Mouse (Mus musculus) layer of hippocampus, adult 6 months (tissue): ENCODE data around the gene Sh3d21. TPM values are rescaled to one million over a fixed set of nuclear protein-coding genes. Genes with fewer than 3 reads are reported as not detected.

Experiments
- long read RNA-seq, 2 experiments: library from polyadenylated mRNA; unstranded; transcript quantifications; one replicate each; pipeline ENCODE4 v2.0.0; 2019 to 2020
- polyA plus RNA-seq: library from polyadenylated mRNA; unstranded; fragments of <200 nt; fragmentation: Nextera tagmentation; gene quantifications from 2 replicates; pipeline ENCODE4 v1.2.3, GENCODE M21; 2021

The Sh3d21 gene
- 0.49 and 0.69 TPM in 2 replicates for polyA plus RNA-seq
- long read RNA-seq, experiment 1 = 0 reads
- long read RNA-seq, experiment 2, partial matches to known transcripts = 0 of 1 reads
- long read RNA-seq, experiment 2, other reads (novel, unspliced or antisense) = 0 of 1 reads

DNA sequence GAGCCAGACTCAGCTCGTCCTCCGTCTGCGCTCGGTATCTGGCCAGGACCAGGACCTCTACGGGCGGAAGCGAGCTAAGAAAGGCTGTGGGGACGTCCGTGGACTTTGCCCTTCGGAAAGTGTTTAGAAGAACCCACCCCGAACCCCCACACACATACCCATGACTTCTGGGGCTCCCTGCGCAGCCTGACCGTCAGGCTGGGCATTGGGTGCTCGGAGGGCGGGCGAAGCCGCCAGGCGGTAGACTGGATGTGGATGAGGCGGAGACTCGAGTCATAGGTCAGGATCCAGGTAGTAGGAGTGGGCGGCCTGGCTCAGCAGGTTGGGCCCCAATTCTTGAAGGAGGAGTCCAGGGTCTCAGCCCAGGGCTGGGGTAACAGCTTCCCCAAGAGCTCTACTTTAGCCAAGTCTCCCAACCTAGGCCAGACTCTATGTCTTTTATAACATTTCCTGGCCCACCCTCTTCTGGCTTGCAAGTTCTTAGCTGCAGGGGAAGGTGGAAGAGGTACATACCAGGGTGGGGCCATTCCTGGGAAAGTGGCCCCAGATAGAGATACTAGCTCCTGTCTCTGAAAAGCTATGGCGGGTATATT, at the start of gene Sh3d21:
Sh3d21 (minus strand) TSS at position 425 of the 593 bp plus-strand sequence.

DNA sequence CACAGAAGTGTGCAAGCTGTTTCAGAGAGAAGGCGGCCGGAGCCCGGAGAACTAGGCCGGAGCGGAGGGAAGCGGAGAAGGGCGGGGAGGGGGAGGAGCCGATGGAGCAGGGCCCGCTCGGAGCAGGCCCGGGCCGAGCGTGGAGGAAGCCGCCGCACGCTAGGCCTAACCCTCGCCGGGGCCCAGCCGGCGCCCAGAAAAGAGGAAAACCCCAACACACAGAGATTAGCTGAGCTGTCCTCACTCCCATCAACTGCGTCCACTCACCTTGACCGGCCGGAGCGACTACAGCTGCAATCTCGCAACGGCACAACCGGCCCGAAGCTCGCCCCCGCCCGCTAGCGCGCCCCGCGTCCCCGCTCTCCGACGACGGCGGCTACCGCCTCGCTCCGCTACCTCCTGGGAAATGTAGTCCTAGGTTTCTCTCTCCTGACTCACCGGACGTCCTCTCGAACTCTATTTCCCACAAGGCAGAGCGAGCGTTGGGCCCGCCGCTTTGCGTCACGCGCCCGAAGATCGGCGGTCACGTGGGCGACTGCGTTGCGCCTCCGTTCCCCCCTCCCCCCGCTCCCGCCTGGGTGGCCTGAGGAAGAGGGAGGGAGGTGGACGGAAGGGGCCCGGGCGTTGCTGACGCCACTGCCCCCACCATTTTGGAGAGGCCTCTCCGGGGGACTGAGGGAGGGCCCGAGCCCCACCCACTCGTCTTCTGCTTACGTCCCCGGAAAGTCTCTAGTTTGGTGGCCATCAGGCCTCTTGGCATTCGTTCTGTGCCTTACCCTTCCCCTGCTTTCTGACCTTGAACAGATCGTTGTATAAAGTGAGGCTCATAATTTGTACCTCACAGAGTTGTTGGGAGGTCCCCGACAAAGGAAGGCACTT, 39.3 kb upstream of the Sh3d21 start, which contains the start of gene Thrap3:
Thrap3 (minus strand) TSS at position 458 of the 879 bp plus-strand sequence.

GRCm38 (mm10) chr4:126147533-126148160, 15.6 kb downstream of the Sh3d21 start, which contains the start of gene Eva1b:
Eva1b (plus strand) TSS chr4:126147744.

DNA sequence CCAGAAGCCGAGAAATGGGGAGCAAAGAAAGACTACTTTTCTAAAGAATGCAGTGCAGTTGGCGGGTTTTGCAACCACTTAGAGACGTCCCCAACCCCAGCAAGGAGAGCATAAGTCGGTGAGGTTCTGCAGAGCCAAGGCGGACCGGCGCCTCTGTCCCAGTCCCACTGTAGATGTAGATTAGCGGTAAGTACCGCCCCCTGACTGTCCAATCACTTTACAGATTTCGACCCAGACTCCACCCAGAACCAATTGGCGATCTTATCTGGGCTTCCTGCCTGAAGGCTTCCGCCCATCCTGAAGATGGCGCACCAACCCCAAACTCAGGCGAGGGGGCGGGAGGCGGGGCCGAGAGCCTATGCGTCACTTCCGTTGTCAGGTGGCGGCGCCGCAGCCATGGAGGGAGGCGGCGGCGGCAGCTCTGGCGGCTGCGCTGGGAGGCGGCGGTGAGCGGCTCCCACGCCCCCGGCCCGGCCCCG, 59.7 kb downstream of the Sh3d21 start, which contains the start of gene Stk40:
Stk40 (plus strand) TSS at position 368 of the 479 bp plus-strand sequence.

Other genes starting within 250 kb of the Sh3d21 start
- gene Csf3r, start 138.9 kb downstream of the Sh3d21 start, polyA plus RNA-seq = 1.9 and 2.4 TPM in 2 replicates
- gene Mrps15, start 116.6 kb downstream of the Sh3d21 start, polyA plus RNA-seq = 119 TPM in 2 replicates
- 67.8 and 74.8 TPM in 2 replicates for gene Oscp1, start 104.9 kb downstream of the Sh3d21 start, polyA plus RNA-seq
- 34.3 and 36.3 TPM in 2 replicates for gene Lsm10, start 66.9 kb downstream of the Sh3d21 start, polyA plus RNA-seq
- gene Stk40, start 59.5 kb downstream of the Sh3d21 start, polyA plus RNA-seq = 3.4 and 3.9 TPM in 2 replicates
- gene Eva1b, start 15.7 kb downstream of the Sh3d21 start, polyA plus RNA-seq = 6.8 and 9.5 TPM in 2 replicates
- gene Thrap3, start 39.3 kb upstream of the Sh3d21 start, polyA plus RNA-seq = 36.5 and 50.9 TPM in 2 replicates
- gene Map7d1, start 92.9 kb upstream of the Sh3d21 start, polyA plus RNA-seq = 46.7 and 54.9 TPM in 2 replicates
- gene Trappc3, start 98.8 kb upstream of the Sh3d21 start, polyA plus RNA-seq = 42.6 and 54.1 TPM in 2 replicates
- gene Col8a2, start 123.3 kb upstream of the Sh3d21 start, polyA plus RNA-seq = 0.30 and 2.0 TPM in 2 replicates
- gene Adprhl2, start 158.2 kb upstream of the Sh3d21 start, polyA plus RNA-seq = 20.2 and 22.4 TPM in 2 replicates
- 0.24 and 0.63 TPM in 2 replicates for gene Tekt2, start 162.2 kb upstream of the Sh3d21 start, polyA plus RNA-seq